In genomic region chr11:75173095-75173798, GRCm38 (mm10) we compare ENCODE assay signal across 8 mouse cellular contexts. TPM values are rescaled to one million over a fixed set of nuclear protein-coding genes. Genes with fewer than 3 reads are reported as not detected.
DNase-seq lines count a peak whose midpoint lies in the region; ATAC-seq and TF ChIP-seq lines count a peak whose summit lies in the region.

No protein-coding gene starts in this region.

- POLR2A ChIA-PET in Patski (lab: Charles Lee), result interaction anchor here (0.5 kb wide), 1 partner anchor 235 kb away, joined by 3 read pairs; no protein-coding TSS in a partner anchor

- no peaks in the 10 kb centered on the region; the same call in 1 of the 2 replicates for H3K36me3 ChIP-seq in hindbrain, embryonic 16.5 days (ENCODE audit: control insufficient read depth, insufficient read depth, low read length)
- no peaks in the 10 kb centered on the region for H3K36me3 ChIP-seq in macrophage (ENCODE audit: inconsistent target)

- H3K4me2 ChIP-seq in hindbrain, embryonic 16.5 days (ENCODE audit: low read length), result peak overlapping the region; percentile 77

- H3K4me1 ChIP-seq in hindbrain, embryonic 16.5 days (ENCODE audit: control insufficient read depth, insufficient read depth, low read depth, low read length), result peaks cover 37% of the 10 kb centered on the region

- peak; percentile 21 for ATAC-seq in Patski
- peak; percentile 62 for ATAC-seq in hindbrain, embryonic 16.5 days

- WGBS in hindbrain, embryonic 16.5 days, result under 1% methylated on average over 68 of the region's 71 CpGs
- under 1% methylated on average over 69 of the region's 71 CpGs for WGBS in macrophage (ENCODE audit: missing documents)

- H3K79me2 ChIP-seq in macrophage (ENCODE audit: inconsistent target), result peaks cover 9% of the 10 kb centered on the region; the same call in 1 of the 2 replicates

- DNase-seq in Patski (ENCODE audit: low read depth, low spot score), result no peak
- DNase-seq in cerebellum, adult 9-11 months, result peak; percentile 89
- DNase-seq in frontal cortex, postnatal 25 days (ENCODE audit: low spot score in 2 of 2), result peak; percentile 87 to 92
- DNase-seq in left cerebral cortex, adult 2 months (ENCODE audit: extremely low spot score in 1 of 2, low spot score in 2 of 2), result peak; percentile 94 to 97
- peak; percentile 96 for DNase-seq in right cerebral cortex, adult 18-20 months
- DNase-seq in urinary bladder, postnatal 25 days (ENCODE audit: low spot score), result peak; percentile 76

- intact Hi-C loops in left cerebral cortex, adult 2 months (cut with DNase I), result loop anchor here (2.0 to 5.0 kb wide), 2 partner anchors 288 to 341 kb away; partner anchors contain the start of genes Mnt and Tlcd2

- no peaks in the 10 kb centered on the region for H3K27me3 ChIP-seq in Patski
- H3K27me3 ChIP-seq in hindbrain, embryonic 16.5 days (replicated peaks; ENCODE audit: control insufficient read depth, insufficient read depth, low read length), result peaks cover 7% of the 10 kb centered on the region; the same call in 1 of the 2 replicates

- no peaks in the 10 kb centered on the region for H3K9me3 ChIP-seq in hindbrain, embryonic 16.5 days (ENCODE audit: control insufficient read depth, low read length)

- H3K4me3 ChIP-seq in hindbrain, embryonic 16.5 days (ENCODE audit: low read length), result peak overlapping the region; percentile 76
- peak overlapping the region; percentile 66 for H3K4me3 ChIP-seq in left cerebral cortex, adult 2 months
- H3K4me3 ChIP-seq in macrophage (ENCODE audit: inconsistent target), result peak overlapping the region; percentile 35

- CTCF ChIA-PET in Patski (lab: Charles Lee), result interaction anchor here (1.0 kb wide), 1 partner anchor 192 kb away, joined by 3 read pairs; no protein-coding TSS in a partner anchor

- in situ Hi-C loops in Patski (cut with MboI; ENCODE audit: low pct_unique_long_range_greater_than_20kb), result loop anchor here (10.0 kb wide), 1 partner anchor 292 kb away; the partner anchor contains the start of gene Tlcd2

- H3K27ac ChIP-seq in hindbrain, embryonic 16.5 days (ENCODE audit: low read depth, low read length), result peak overlapping the region; percentile 84
- H3K27ac ChIP-seq in left cerebral cortex, adult 2 months, result peak overlapping the region; percentile 96
- H3K27ac ChIP-seq in macrophage, result no peak overlapping the region

- peak overlapping the region; percentile 73 for H3K9ac ChIP-seq in hindbrain, embryonic 16.5 days (ENCODE audit: low read depth, low read length)

- no peak for TF ChIP-seq CTCF in Patski (IDR thresholded peaks at IDR 0.05)
- TF ChIP-seq CTCF in left cerebral cortex, adult 2 months (IDR thresholded peaks at IDR 0.05), result no peak

RNA-seq across cellular contexts. Expression of gene Hic1, which starts 3.9 kb away (rescaled TPM):
- polyA plus RNA-seq in Patski (2021) (0.17 TPM), macrophage (2018) (0.06 TPM in 1 of 3 replicates, not detected in the others)
- 1.9 and 2.2 TPM in 2 replicates for polyA plus RNA-seq in hindbrain, embryonic 16.5 days (2015; fragmentation: Nextera tagmentation; extraction: Ambion mirVana)
- total RNA-seq in left cerebral cortex, adult 2 months (2021), result 1 to 10 TPM; 3.3 to 3.9 TPM
- total RNA-seq in macrophage (2018; cell fraction: chromatin; rRNA removed), result 1 to 10 TPM in 1 of 26 experiments, under 1 TPM in 15, not detected in 10; 0.18 to 4.7 (median 0.30) TPM
- total RNA-seq in macrophage (2018; cell fraction: cytosol; rRNA removed), result under 1 TPM in 12 of 26 experiments, not detected in 14; 0.03 to 0.18 (median 0.04) TPM
- under 1 TPM in 15 of 26 experiments, not detected in 11; 0.17 to 0.92 (median 0.33) TPM for total RNA-seq in macrophage (2018; cell fraction: nucleus; rRNA removed)

RNA-seq across cellular contexts. Expression of gene Ovca2, which starts 5.4 kb away (rescaled TPM):
- polyA plus RNA-seq in Patski (2021) (20.4 TPM), macrophage (2018) (11.7 to 19.4 TPM (median 13.3 TPM) in 3 replicates)
- polyA plus RNA-seq in hindbrain, embryonic 16.5 days (2015; fragmentation: Nextera tagmentation; extraction: Ambion mirVana), result 14.4 and 14.5 TPM in 2 replicates
- 10 to 100 TPM; 12.1 to 12.7 TPM for total RNA-seq in left cerebral cortex, adult 2 months (2021)
- total RNA-seq in macrophage (2018; cell fraction: chromatin; rRNA removed), result 10 to 100 TPM in 16 of 26 experiments, 1 to 10 TPM in 10; 6.4 to 24.7 (median 12.3) TPM
- 10 to 100 TPM in 25 of 26 experiments, 1 to 10 TPM in 1; 9.6 to 17.6 (median 15.0) TPM for total RNA-seq in macrophage (2018; cell fraction: cytosol; rRNA removed)
- 10 to 100 TPM in 19 of 26 experiments, 1 to 10 TPM in 7; 7.6 to 24.2 (median 11.8) TPM for total RNA-seq in macrophage (2018; cell fraction: nucleus; rRNA removed)

RNA-seq across cellular contexts. Expression of gene Dph1, which starts 17.8 kb away (rescaled TPM):
- polyA plus RNA-seq in Patski (2021) (43.1 TPM), macrophage (2018) (3.0 to 14.0 TPM (median 8.4 TPM) in 3 replicates)
- 15.4 and 15.7 TPM in 2 replicates for polyA plus RNA-seq in hindbrain, embryonic 16.5 days (2015; fragmentation: Nextera tagmentation; extraction: Ambion mirVana)
- 10 to 100 TPM; 27.9 to 28.9 TPM for total RNA-seq in left cerebral cortex, adult 2 months (2021)
- 10 to 100 TPM in 17 of 26 experiments, 1 to 10 TPM in 9; 2.9 to 22.5 (median 13.0) TPM for total RNA-seq in macrophage (2018; cell fraction: chromatin; rRNA removed)
- 1 to 10 TPM; 4.2 to 9.7 (median 6.6) TPM for total RNA-seq in macrophage (2018; cell fraction: cytosol; rRNA removed)
- 10 to 100 TPM in 8 of 26 experiments, 1 to 10 TPM in 18; 2.8 to 18.9 (median 6.9) TPM for total RNA-seq in macrophage (2018; cell fraction: nucleus; rRNA removed)

RNA-seq across cellular contexts. Expression of gene Rtn4rl1, which starts 20.3 kb away (rescaled TPM):
- polyA plus RNA-seq in Patski (2021), result 18.7 TPM
- 10.6 and 10.7 TPM in 2 replicates for polyA plus RNA-seq in hindbrain, embryonic 16.5 days (2015; fragmentation: Nextera tagmentation; extraction: Ambion mirVana)
- total RNA-seq in left cerebral cortex, adult 2 months (2021), result 10 to 100 TPM; 89.0 to 99.0 TPM
- under 1 TPM in 5 of 26 experiments, not detected in 21; 0.22 to 0.51 (median 0.33) TPM for total RNA-seq in macrophage (2018; cell fraction: chromatin; rRNA removed)
- total RNA-seq in macrophage (2018; cell fraction: cytosol; rRNA removed), result 1 to 10 TPM in 4 of 26 experiments, under 1 TPM in 16, not detected in 6; 0.03 to 1.5 (median 0.59) TPM
- 1 to 10 TPM in 2 of 26 experiments, under 1 TPM in 10, not detected in 14; 0.24 to 1.2 (median 0.61) TPM for total RNA-seq in macrophage (2018; cell fraction: nucleus; rRNA removed)
- polyA plus RNA-seq in macrophage (2018), result 0.72 to 0.94 TPM (median 0.83 TPM) in 3 replicates
